Mouse (Mus musculus): Measurements from ENCODE around the gene Olfr849. TPM values are rescaled to one million over a fixed set of nuclear protein-coding genes. Genes with fewer than 3 reads are reported as not detected.

The Olfr849 gene
- not detected in 2 replicates for polyA plus RNA-seq (2015; fragmentation: Nextera tagmentation; extraction: Ambion mirVana)

DNA sequence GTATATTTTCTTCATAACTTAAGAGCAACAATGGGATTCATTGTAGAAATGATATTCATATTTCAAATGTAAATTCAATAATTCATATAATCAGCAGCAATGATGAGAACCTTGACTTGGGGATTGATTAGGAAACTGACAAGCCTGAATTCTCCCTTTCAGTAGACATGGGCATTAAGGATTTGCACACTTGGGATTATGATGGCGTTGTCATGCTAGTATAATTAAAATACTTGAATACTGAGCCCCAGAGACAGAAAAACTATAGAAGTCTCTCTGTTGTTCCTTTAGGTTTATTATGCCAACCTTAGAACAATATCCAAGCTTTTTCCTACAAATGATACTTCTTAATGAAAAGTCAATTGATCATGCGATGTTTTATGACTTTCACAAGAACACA is at the start of gene Olfr849:
Olfr849 (plus strand) TSS at position 301 of the 400 bp plus-strand sequence.
- WGBS: 77% methylated on average over 2 of the region's 2 CpGs
- H3K27me3 ChIP-seq: no peaks in the 10 kb centered on the region
- no peaks in the 10 kb centered on the region for H3K4me1 ChIP-seq
- H3K4me3 ChIP-seq (replicated peaks): no peak within 1 kb of the TSS
- peaks cover 11% of the 10 kb centered on the region; the same call in 1 of the 2 replicates for H3K9me3 ChIP-seq (replicated peaks)
- no peak within 1 kb of the TSS for H3K4me2 ChIP-seq
- no peak within 1 kb of the TSS for H3K27ac ChIP-seq
- no peaks in the 10 kb centered on the region for H3K36me3 ChIP-seq
- no peak for ATAC-seq (replicated peaks; ENCODE audit: low FRiP score)
- no peak within 1 kb of the TSS for H3K9ac ChIP-seq

DNA sequence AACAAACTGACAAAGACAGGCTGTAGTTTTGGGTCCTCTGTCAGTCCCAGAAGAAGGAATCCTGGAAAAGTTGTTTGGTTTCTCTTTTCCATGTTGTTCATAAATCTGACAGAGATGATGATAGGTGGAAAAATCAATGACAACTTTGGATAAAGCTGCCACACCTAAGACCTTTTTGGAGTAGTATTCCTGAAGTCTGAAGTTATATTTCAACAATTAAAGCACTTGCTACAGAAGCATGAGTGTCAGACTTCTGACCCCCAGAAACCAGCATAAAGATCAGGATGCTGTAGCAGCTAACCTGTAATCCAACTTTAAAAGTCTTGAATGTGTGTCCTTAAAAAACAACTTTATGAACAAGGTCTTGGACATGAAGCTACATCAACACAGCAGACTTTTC is 38.1 kb downstream of the Olfr849 start, which contains the start of gene Olfr850:
Olfr850 (minus strand) TSS at position 101 of the 400 bp plus-strand sequence.
- H3K4me1 ChIP-seq: no peaks in the 10 kb centered on the region
- H3K36me3 ChIP-seq: no peaks in the 10 kb centered on the region
- no peak within 1 kb of the TSS for H3K4me3 ChIP-seq (replicated peaks)
- no peak within 1 kb of the TSS for H3K4me2 ChIP-seq
- H3K9ac ChIP-seq: no peak within 1 kb of the TSS
- H3K27me3 ChIP-seq: no peaks in the 10 kb centered on the region
- no peaks in the 10 kb centered on the region for H3K9me3 ChIP-seq (replicated peaks)
- no peak for ATAC-seq (replicated peaks; ENCODE audit: low FRiP score)
- no peak within 1 kb of the TSS for H3K27ac ChIP-seq

DNA sequence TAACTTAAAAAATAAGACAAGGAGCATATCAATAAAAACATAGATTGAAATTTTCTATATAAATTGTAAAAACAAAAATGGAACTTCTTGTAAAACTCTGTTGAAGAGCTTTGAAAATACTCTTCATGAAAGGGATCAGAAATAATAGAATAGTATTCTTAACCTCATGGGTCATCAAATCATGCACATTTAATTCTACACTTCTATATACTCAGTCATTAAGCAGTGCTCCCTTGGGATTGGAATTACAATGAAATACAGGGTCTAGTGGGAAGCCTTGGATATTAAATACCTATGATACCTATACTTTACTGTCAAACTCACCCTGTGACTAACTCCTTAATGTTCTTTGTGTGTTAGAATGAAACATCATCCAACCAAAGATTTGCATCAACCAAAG is 52.9 kb downstream of the Olfr849 start, which contains the start of gene Olfr851:
Olfr851 (plus strand) TSS at position 301 of the 400 bp plus-strand sequence.
- Histone ChIP-seq H3K27ac (no peak within 1 kb of the TSS), H3K9ac (no peak within 1 kb of the TSS), H3K27me3 (no peaks in the 10 kb centered on the region), H3K4me2 (no peak within 1 kb of the TSS), H3K4me1 (no peaks in the 10 kb centered on the region), H3K36me3 (no peaks in the 10 kb centered on the region), H3K4me3 (replicated peaks) (no peak within 1 kb of the TSS), H3K9me3 (replicated peaks) (no peaks in the 10 kb centered on the region)
- no peak for ATAC-seq (replicated peaks; ENCODE audit: low FRiP score)

Other genes with a start within 250 kb of the Olfr849 start
- not detected in 2 replicates for gene Olfr843, start 188.3 kb upstream of the Olfr849 start, polyA plus RNA-seq (2015; fragmentation: Nextera tagmentation; extraction: Ambion mirVana)
- gene Olfr844, start 123.9 kb upstream of the Olfr849 start, polyA plus RNA-seq (2015; fragmentation: Nextera tagmentation; extraction: Ambion mirVana): not detected in 2 replicates
- gene Olfr845, start 103.8 kb upstream of the Olfr849 start, polyA plus RNA-seq (2015; fragmentation: Nextera tagmentation; extraction: Ambion mirVana): not detected in 2 replicates
- gene Olfr846, start 76.3 kb upstream of the Olfr849 start, polyA plus RNA-seq (2015; fragmentation: Nextera tagmentation; extraction: Ambion mirVana): not detected in 2 replicates
- gene Olfr847, start 61.6 kb upstream of the Olfr849 start, polyA plus RNA-seq (2015; fragmentation: Nextera tagmentation; extraction: Ambion mirVana): not detected in 2 replicates
- not detected in 2 replicates for gene Olfr850, start 38.0 kb downstream of the Olfr849 start, polyA plus RNA-seq (2015; fragmentation: Nextera tagmentation; extraction: Ambion mirVana)
- gene Olfr851, start 53.0 kb downstream of the Olfr849 start, polyA plus RNA-seq (2015; fragmentation: Nextera tagmentation; extraction: Ambion mirVana): not detected in 2 replicates
- gene Olfr853, start 100.8 kb downstream of the Olfr849 start, polyA plus RNA-seq (2015; fragmentation: Nextera tagmentation; extraction: Ambion mirVana): not detected in 2 replicates
- not detected in 2 replicates for gene Olfr854, start 127.1 kb downstream of the Olfr849 start, polyA plus RNA-seq (2015; fragmentation: Nextera tagmentation; extraction: Ambion mirVana)
- gene Olfr855, start 142.4 kb downstream of the Olfr849 start, polyA plus RNA-seq (2015; fragmentation: Nextera tagmentation; extraction: Ambion mirVana): not detected in 2 replicates
- 31.6 and 33.1 TPM in 2 replicates for gene Zfp317, start 181.8 kb downstream of the Olfr849 start, polyA plus RNA-seq (2015; fragmentation: Nextera tagmentation; extraction: Ambion mirVana)